Mouse (Mus musculus): Measurements from ENCODE around the gene Bag6.

GRCm38 (mm10) chr17:35196321-35196641 is 61.3 kb downstream of the Bag6 start:
- TF ChIP-seq POU5F1 (IDR thresholded peaks at IDR 0.05; ENCODE audit: borderline replicate concordance, low read length) = no peak
- TF ChIP-seq CTCF (conservative IDR thresholded peaks at IDR 0.05; ENCODE audit: low read length) = no peak

Measured in E14TG2a.4 (cell line).